Mouse (Mus musculus) CD4-positive helper T cell, adult 2 months (primary cell): Measurements from ENCODE around the gene 3110082J24Rik.

Source experiments
- DNase-seq: peaks from one replicate; pipeline ENCODE4 v3.0.0-alpha.2; 2012; ENCODE audit warnings: low read depth, missing footprints, low spot score

Gene 3110082J24Rik

DNA sequence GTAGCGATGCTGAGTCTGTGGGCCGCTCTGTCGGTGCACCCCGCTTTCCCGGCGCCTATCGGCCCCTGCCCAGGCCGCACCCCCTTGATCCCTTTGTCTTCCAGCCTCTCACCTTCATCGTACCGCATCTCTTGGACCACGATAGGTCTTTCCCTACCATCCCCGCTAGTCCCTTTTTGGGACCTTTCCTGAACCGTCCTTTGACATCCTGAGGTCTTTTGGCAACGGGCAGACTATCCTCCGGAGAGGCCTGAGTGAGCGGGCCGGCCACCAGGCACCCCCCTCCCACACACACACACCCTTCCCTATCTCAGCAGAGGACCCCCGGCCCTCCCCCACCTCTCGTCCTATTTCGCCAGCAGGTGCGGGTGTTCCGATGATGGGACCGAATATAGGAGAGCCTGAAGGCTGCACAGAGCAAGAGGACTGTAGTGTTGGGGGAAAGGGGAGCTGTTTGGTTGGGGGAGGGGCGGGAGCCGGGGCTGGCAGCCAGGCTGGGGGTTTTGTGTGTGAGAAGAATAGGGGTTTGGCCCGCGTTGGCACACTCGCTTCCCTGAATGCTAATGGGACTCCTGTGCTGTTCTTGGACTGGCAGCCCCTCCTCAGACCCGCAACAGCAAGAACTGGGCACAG is at the start of gene 3110082J24Rik:
3110082J24Rik (minus strand) TSS at position 419 of the 633 bp plus-strand sequence.
- no peak for DNase-seq

DNA sequence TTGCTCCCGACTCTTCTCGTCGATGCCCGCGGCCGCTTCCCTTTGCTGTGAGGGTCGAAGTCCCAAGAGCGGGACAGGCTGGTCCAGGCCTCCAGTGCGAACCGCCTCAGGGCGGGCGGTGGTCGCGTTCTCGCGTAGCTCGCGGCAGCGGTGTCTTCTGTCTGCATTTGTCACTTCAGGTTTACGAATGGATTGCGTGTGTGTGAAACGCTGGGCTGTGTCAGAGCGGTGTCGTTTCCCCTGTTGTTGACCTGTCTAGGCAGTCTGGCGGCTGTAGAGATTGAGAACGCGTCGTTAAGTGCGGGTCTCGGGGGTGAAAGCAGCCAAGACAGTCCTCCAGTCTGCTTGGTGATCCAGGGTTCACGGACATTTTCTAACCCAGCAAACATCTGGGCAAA is 49.5 kb upstream of the 3110082J24Rik start:
- no peak for DNase-seq

DNA sequence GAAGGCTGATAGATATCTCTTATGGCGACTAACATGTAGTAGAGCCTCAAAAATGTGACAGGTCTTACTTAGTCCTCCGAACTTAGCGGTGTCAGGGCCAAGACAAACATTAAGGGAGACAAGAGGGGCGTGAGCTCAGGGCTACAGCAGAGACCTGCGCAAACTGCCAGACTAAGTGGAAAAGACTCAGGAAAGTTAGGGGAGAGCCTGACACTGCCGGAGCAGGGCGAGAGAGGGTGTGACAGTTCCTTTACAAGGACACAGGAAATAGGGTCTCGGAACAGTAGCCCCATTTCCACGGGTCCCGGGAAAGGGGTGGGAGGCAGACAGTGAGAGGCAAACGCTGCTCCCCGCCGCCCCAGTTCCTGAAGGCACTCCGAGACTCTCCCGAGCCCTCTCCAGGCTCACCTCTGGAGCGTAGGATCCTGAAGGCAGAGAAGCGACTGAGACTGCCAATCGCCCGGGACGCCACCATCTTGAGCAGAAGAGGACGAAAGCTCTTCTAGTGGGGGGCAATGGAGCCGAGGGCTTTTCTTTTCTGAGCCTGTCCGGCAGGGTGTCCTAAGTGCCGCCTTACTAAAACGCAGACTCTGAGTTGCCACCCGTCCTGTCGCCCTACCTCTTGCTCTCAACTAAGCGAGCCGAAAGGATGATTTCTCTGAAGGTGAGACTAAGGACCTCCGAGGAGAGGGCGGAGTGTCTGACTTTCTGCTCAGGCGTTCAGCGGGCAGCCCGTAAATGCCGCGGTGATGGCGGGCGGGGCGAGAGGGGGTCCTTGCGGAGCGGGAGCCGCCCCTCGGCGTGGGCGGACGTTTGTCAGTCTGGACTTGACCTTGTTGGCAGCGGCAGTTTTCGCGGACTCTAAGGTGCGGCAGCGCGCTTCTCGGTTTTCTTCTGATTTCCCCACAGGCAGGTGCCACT is 48.8 kb upstream of the 3110082J24Rik start, which contains the start of the genes Hadha and Hadhb:
Hadha (minus strand) TSS at position 689 of the 921 bp plus-strand sequence.
Hadhb (plus strand) TSS at position 775 of the 921 bp plus-strand sequence.
- peak; percentile 93 for DNase-seq

DNA sequence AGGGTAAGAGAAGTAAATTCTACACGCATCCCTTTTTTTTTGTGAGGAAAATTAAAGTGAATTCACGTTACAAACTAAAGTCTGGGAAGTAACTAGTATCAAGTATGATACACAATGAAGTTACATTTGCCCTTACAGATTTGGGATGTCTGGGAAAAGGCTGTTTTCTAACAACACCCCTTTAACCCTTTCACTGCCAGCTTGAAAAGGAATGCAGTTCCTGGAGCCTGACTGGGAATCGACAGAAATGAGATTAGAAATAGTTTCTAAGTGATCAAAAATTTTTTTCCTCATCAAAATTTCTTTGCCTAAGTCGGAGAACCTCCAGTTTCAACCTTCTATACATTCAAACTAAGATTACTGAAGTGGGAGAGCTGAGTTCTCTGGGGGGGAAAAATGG is 48.1 kb upstream of the 3110082J24Rik start:
- DNase-seq: no peak

DNA sequence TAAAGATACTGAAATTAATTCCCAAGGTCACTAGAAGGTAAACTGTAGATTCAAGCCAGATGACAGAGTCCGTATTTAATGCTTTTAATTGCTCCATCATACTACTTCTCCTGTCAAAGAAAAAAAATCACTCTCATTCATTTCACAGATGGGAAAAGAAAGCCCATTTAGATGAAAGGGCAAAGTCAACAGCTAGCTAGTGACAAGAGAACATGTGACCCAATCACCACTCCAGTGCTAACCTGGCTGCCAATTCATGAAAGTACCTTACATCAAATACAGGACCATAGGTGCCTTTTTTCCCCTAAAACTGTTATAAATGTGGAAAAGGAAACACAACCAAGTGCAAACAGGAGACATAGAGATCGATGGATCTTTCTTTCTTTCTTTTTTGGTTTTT is 47.3 kb upstream of the 3110082J24Rik start:
- no peak for DNase-seq

DNA sequence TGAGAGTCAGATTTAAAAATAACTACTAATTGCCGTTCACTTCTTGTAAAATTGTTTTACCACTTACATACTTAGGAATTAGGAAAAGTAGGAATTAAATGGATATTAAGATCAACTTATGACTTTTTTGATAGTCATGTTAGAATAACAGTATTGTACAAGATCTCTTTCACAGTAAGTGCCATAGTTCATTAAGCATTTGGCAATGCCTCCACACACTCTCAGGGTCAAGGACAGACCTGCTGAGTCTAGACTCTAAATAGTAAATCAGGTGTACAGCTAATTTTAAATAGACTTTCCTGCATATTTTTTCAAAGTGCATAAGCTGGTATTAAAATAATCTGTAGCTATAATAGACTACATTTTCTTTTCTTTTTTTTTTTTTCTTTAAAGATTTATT is 46.5 kb upstream of the 3110082J24Rik start:
- no peak for DNase-seq

DNA sequence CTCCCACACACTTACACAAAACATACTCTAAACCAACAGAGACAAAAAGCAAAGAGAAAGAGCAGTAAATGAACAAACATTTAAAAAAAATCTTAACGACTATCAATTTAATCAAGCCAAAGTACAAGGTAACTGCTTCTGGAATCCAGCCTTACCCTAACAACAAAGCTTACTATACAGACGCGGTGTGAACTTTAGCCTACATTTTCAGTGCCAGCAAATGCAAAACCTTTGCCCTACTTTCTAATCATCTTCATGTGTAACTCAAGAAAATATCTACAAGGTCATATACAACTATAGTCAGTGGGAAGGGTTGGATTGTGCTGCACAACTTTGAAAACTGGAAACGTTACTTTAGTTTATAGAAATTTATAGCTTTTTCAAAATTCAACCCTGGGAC is 46.1 kb upstream of the 3110082J24Rik start:
- DNase-seq: no peak

DNA sequence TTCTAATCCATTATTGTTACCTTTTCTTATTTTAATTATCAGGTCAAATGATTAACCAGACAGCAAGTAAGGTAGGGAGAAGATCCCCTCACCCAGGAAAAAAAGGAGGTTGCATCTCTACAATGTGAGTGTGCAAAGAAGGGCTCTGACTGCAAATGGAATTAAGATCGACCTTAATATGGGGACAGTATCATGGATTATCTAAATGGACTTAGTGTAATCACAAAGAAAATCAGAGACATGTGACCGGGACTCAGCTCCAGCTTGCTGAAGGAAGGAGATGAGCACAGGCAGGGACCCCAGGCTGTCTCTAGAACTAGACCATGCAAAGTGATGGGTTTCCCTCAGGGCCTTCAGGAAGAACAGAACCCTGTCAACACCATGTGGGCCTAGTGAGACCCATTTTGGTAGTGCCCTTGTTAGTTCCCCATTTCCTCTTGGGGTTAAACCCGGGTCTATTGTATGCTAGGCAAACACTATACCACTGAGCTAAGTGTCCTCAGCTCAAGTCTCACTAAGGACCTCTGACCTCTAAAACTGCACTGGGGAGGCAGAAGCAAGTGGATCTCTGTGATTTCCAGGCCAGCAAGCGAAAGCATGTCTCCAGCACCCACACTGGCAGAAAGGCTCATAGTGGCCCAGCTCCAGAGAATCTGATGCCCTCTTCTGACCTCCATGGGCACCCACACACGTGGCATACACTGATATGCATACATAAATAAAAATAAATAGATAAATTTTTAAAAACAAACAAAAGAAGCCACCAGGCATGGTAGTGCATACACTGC is 42.4 kb upstream of the 3110082J24Rik start:
- no peak for DNase-seq

DNA sequence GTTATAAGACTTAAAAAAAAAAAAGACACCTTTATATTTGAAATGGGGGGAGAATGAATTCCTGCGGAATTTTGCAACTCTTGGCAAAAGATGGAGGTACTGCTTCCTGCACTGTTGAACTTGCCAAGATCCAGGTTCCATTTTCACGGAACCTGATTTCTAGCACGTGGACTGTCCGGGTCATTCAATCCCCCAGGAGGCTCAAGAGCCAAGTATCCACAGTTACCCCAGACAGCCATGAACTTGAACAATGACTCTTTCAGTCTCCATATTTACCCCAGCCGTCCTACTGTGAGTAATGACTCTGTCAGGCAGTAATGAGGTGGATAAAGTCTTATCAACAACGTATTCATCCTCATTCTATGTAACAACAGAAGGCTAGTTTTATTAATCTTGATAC is 40.6 kb upstream of the 3110082J24Rik start:
- DNase-seq: no peak

DNA sequence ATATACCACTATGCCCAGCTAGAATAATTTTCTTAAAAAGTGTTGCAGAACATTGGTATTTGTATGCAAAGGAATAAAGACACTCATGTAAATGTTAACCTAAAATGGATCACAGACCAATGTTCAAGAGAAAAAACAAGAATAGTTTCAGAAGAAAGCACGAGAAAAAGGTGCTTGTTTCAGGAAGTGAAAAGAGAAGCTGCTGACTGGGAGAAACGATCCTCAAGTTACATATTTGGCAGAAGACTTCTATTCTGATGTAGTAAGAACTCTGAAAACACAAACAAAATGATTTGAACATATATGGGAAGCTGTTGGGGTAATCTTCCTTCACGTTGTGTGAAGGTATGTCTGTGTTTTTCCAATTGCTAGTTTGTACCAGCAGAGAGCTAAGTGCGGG is 32.3 kb upstream of the 3110082J24Rik start:
- no peak for DNase-seq

DNA sequence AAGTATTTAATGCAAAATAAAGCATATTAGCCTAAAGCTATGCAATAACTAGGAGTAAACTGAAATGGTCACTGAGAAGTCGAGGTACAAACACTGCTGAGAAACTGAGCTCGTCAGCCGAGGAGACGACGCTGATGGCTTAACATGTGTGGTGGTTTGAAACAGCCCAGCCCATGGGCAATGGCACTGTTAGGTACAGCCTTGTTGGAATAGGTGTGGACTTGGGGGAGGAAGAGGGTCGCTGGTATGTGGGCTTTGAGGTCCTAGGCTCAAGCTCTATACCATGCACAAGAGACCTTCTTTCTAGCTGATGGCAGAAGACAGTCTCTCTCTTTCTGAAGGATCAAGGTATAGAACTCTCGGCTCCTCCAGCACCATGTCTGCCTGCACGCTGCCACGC is 31.4 kb upstream of the 3110082J24Rik start:
- no peak for DNase-seq

DNA sequence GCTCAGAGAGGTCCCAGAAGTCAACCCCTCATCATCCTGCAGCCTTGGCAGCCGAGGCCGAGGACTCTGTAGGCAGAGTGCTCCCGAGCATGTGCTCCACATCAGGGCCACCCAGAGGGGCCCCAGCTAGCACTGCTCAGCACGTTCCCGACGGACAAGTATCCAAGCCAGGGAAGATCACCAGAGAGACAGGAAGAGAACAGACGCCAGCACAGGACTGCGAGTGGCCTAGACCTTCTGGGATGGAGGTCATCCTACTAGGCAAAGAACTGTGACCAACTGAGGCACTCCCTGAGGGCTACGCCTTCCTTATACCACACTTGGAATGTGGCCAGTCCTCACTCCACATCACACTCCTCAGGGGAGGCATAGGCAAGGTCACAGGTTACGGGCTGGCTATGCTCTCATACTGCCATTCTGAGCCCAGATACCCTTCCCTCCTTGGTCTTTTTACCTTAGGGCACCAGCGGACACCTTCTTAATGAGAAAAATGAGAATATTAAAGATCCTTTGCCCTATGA is 29.9 kb upstream of the 3110082J24Rik start:
- no peak for DNase-seq

DNA sequence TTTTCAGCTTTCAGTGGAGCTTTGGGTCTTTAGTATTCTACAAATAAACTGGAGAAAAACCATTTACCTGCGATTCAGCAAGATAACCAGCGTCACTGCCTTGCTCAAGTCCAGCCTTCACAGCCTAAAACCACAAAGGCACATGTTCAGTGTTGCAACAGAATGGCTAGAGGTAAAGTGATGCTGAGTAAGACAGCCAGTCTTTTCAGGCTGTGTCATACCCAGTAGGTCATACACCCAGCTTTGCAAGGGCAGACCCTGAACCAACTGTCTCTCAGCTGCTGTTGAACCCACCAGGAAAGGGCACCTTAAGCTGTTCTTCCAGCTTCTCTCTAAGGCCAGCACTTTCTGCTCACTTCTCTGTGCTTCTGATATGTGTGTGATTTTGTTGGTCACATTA is 26.3 kb upstream of the 3110082J24Rik start:
- DNase-seq: no peak

DNA sequence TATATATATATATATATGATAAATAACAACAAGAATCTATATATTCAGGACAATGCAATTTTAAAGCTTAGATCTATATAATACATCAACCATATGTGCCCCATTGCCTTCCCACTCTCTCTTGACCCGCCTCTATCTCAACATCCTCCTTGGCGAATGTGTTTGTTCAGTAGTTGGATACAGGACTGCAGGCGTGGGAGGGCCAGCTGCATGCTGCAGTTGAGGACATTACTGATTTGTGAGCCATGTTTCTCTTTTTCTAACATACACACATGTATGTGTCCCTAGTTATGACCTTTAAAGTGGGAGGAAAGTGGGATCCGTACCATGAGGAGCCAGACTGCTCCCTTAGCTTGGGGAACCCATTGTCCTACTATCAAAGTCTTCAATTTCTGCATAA is 25.4 kb upstream of the 3110082J24Rik start:
- DNase-seq: no peak

DNA sequence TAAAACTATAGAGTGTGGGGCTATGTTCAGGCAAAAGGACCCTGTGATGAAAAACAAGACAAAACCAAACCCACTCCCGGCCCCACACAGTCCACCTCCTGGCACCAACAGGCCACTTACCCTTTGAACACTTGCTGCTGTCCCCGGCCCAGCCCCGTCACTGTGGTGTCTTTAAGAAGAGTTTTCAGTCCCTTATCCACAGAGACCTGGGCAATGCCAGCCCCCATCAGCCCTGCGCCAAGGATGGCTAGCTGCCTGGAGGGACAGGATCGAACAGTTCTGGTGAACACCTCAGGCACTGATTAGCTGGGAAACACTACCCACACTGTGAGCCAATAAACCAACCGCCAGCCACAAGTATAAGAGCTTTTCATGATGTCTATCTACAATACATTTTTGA is 22.8 kb upstream of the 3110082J24Rik start:
- DNase-seq: no peak

DNA sequence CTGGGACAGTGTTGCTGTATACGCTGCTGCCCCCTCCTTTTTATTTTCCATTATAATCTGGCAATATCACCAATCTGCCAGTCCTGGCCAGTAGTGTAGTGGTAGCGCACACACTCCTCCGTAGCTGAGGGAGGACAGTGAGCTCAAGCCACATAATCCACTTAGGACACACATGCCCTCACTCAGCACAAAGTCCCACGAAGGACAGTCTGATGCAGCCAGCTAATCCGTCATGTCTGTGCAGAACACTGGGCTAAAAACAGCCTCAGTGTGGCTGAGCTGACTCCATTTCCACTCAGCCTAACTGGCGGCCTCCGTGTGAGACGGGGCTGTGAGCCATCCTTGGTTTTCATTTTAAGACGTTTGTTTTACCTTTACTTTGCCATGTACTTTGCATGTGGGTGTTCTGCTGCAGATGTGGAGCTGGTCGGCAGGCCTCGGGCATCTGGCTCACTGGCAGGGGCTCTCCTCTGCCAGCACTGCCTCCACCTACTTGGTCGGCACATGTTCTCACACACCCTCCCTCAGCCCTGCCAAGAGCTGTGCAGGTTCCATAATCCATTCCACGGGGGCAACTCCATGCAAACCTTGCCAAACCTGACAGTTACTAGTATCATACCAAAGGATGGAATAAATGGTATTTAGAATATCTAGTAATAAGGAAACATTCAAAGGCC is 22.2 kb upstream of the 3110082J24Rik start:
- DNase-seq: no peak

DNA sequence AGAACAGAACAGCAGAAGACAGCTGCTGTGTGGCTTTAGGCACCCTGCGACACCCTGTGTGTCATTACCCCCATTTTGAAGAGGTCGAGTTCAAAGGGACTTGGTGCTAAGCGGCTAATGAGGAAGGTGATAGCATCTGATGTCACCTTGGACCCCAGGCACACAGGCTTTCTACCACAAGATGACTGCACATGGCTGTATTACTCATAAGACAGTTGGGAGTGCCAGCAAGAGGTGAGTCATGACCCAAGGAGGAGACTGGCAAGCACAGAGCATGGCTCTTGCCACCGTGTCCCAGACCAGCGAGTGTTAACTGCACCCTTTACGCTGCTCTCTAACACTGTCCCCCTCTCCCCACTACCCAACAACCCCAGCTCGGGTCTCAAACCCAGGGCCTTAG is 20.9 kb upstream of the 3110082J24Rik start:
- DNase-seq: no peak

DNA sequence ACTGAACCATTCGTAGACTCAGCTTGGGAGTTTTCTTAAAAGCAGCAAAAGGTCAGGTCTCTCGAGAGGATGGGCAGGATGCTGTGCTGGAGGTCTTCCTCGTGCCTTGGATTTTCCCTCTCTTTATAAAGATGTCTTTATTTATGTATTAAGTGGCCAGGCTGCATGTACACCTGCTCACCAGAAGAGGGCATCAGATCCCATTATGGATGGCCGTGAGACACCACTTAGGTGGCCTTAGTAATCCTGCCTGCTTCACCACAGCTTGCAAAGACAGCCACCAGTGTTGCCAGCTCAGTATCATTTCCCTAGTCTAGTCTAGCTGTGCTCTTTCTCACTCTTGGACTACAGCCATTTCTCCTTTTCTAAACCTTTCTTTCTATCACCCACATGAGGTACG is 19.7 kb upstream of the 3110082J24Rik start:
- DNase-seq: peak; percentile 47

DNA sequence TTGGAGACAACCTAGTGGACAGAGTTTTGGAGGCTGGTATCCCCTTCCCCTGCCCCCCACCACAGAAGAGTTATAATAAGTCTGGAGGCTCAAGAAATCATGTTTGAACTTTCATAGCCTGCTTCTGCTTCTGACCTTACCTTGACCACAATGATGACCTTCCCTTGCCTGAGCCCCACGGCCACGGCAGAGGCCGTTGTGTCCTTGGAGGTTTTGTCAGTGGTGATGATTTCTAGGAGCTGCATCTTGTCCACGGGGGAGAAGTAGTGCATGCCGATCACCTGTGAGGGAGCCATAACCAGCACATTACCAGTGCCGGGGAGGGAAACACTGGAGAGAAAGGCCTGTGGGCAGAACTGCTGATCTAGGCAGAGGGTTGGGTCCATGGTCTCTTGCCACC is 16.6 kb upstream of the 3110082J24Rik start:
- DNase-seq: no peak

DNA sequence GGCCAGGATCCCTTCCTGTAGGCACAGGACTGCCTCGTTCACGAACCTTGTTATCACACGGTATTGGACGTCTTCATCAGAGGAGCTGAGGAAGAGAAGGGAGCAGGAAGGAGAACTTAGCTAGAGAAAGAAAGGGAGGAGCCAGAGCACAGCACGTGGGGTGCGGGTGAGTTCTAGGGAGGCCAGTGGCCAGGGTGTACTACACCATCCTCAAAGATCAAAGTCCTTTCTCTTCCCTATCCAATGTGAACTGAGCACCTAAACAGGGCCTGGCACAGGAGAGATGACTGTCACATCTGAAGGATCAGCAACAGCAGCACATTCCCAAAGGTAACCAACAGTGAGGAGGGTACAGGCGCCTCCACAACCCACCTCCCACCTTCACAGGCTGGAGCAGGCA is 14.2 kb upstream of the 3110082J24Rik start:
- no peak for DNase-seq

DNA sequence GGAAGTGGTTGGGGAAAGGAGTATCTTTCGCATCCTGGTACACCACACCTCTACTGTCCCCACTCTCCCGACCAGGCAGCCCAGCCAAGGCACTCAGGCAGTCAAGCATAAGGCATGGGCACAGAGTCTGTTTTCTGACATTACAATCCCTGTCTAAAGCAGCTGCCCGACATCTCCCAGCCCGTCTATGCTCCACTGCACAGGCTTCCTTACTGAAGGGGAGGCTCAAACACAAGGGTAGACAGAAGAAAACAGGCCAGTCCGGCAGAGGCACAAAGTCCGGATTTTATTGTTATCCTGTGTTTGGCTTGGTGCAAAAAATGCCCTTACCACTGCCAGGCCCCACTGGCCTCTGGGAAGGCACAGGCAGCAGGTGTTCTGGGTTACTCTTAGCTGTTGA is 13.3 kb upstream of the 3110082J24Rik start:
- no peak for DNase-seq
